Mouse (Mus musculus) forebrain, embryonic 13.5 days (tissue): Measurements from ENCODE around the gene Nudt16l1. TPM values are rescaled to one million over a fixed set of nuclear protein-coding genes. Genes with fewer than 3 reads are reported as not detected.
A peak's percentile ranks its signal among the peaks of the same experiment; 100 is the strongest.

ENCODE experiments used
- ATAC-seq: fragments of 200-750 bp; cut with Nextera tagmentation; 2 replicates; pipeline ENCODE4 v1.8.0; 2017
- H3K27ac ChIP-seq: fragments of 300-500 bp; sonication (generic); 2 replicates; pipeline ENCODE4 v1.5.1; 2015; ENCODE audit warnings: inconsistent platforms, mild to moderate bottlenecking, moderate library complexity
- H3K27me3 ChIP-seq: fragments of 300-500 bp; sonication (generic); 2 replicates; pipeline ENCODE4 v1.6.1; 2015; ENCODE audit warnings: mild to moderate bottlenecking, inconsistent platforms
- H3K36me3 ChIP-seq: fragments of 300-500 bp; sonication (generic); 2 replicates; pipeline ENCODE4 v1.6.1; 2015; ENCODE audit warnings: mild to moderate bottlenecking, inconsistent platforms; ENCODE audit not compliant: poor library complexity, severe bottlenecking
- H3K4me1 ChIP-seq: fragments of 300-500 bp; sonication (generic); 2 replicates; pipeline ENCODE4 v1.6.1; 2015; ENCODE audit warnings: inconsistent platforms
- H3K4me2 ChIP-seq: fragments of 300-500 bp; sonication (generic); 2 replicates; pipeline ENCODE4 v1.6.1; 2015; ENCODE audit warnings: inconsistent platforms, mild to moderate bottlenecking, moderate library complexity
- H3K4me3 ChIP-seq: fragments of 300-500 bp; sonication (generic); 2 replicates; pipeline ENCODE4 v1.5.1; 2015; ENCODE audit warnings: mild to moderate bottlenecking, inconsistent platforms
- H3K9ac ChIP-seq: fragments of 300-500 bp; sonication (generic); 2 replicates; pipeline ENCODE4 v1.6.1; 2015; ENCODE audit warnings: mild to moderate bottlenecking, inconsistent platforms
- H3K9me3 ChIP-seq: fragments of 300-500 bp; sonication (generic); replicated peaks from 2 replicates; pipeline ENCODE4 v1.6.1; 2016; ENCODE audit warnings: inconsistent platforms
- WGBS: fragments of 180-500 bp; shearing (Covaris S2); methylation state at CpG from one replicate; pipeline ENCODE4 v1.1.7; 2015; 5-methylcytosine and 5-hydroxymethylcytosine counted together
- polyA plus RNA-seq: library from polyadenylated mRNA; unstranded; fragments of >200 nt; fragmentation: Nextera tagmentation; extraction: Ambion mirVana; gene quantifications from 2 replicates; pipeline ENCODE4 v1.2.1, GENCODE M21; 2015

The Nudt16l1 gene
- polyA plus RNA-seq, result 134 and 142 TPM in 2 replicates

DNA sequence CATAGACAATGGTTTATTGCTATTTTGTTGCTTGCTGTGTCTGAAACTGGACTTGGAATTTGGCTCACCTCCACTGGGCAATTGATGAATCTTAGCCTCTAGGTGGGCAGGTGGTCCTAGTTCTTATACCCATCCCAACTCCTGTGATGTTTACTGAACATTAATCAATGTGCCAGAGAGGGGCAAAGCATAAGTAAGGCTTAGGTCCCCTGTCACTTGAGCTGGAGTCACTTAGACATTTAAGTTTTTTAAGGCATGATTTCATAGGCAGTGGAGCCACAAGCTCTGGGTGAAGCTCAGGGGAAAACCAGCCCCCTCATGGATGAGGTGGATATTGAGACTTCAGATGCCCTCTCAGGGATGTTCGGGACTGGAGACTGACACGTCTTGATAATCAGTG lies at the start of gene Nudt16l1:
Nudt16l1 (plus strand) TSS at position 301 of the 400 bp plus-strand sequence.
- H3K4me1 ChIP-seq, result peaks cover 17% of the 10 kb centered on the region
- peak within 1 kb of the TSS; percentile 97 for H3K9ac ChIP-seq
- no peaks in the 10 kb centered on the region for H3K9me3 ChIP-seq
- H3K36me3 ChIP-seq, result peaks cover 78% of the 10 kb centered on the region
- WGBS, result 8% methylated on average over 2 of the region's 2 CpGs
- 0 out of 2 replicates have a peak, but pooled peaks have one; percentile 9 for ATAC-seq
- peak within 1 kb of the TSS; percentile 94 for H3K4me3 ChIP-seq
- peak within 1 kb of the TSS; percentile 96 for H3K4me2 ChIP-seq
- H3K27me3 ChIP-seq, result no peaks in the 10 kb centered on the region
- peak within 1 kb of the TSS; percentile 70 for H3K27ac ChIP-seq

DNA sequence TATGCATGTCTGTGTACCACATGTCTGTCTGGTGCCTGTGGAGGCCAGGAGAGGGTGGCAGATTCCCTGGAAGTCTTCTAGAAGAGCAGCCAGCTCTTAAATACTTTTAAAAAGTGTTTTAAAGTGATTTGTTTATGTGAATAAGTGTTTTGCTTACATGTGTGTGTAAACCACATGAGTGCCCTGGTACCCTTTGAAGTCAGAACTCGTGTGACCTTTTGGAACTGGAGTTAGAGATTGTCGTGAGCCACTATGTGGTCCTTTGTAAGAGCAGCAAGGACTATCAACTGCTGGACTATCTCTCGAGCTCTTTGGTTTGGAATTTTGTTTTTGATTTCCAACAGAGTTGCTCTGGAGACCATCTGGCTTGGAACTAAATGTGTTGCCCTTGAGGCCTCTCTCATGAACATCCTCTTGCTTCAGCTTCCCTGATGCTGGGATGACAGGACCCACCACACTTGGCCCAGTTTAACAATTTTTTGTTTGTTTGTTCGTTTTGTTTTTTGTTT lies 48.3 kb upstream of the Nudt16l1 start:
- WGBS, result 81% methylated on average over 4 of the region's 4 CpGs
- Histone ChIP-seq H3K9me3 (no peaks in the 10 kb centered on the region), H3K4me3 (no peak overlapping the region), H3K4me2 (no peak overlapping the region), H3K27ac (no peak overlapping the region), H3K36me3 (no peaks in the 10 kb centered on the region), H3K9ac (no peak overlapping the region), H3K4me1 (peaks cover 26% of the 10 kb centered on the region), H3K27me3 (no peaks in the 10 kb centered on the region)
- no peak for ATAC-seq

DNA sequence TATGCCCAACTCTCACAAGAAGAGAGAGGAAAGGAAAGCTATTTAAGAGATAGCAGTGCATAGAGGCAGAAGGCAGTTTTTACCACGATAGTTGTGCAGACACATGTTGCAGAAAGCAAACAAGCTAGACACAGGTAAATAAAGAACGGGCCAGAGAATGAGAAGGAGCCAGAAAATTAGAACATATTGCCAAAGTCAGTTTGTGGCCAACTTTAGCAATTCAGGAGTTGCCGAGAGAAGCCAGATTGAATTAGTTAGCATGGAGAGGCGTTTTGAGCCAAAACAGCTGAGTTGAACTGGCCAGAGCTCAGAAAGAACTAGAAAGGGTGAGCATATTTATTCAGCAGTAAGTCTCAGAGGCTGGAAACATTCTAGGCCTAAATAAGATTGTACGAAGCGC lies 46.4 kb upstream of the Nudt16l1 start:
- H3K9ac ChIP-seq, result no peak overlapping the region
- no peak overlapping the region for H3K4me2 ChIP-seq
- H3K27me3 ChIP-seq, result no peaks in the 10 kb centered on the region
- WGBS, result 91% methylated on average over 6 of the region's 6 CpGs
- no peak for ATAC-seq
- H3K4me1 ChIP-seq, result peaks cover 17% of the 10 kb centered on the region
- H3K36me3 ChIP-seq, result no peaks in the 10 kb centered on the region
- no peak overlapping the region for H3K27ac ChIP-seq
- H3K4me3 ChIP-seq, result no peak overlapping the region
- H3K9me3 ChIP-seq, result no peaks in the 10 kb centered on the region

DNA sequence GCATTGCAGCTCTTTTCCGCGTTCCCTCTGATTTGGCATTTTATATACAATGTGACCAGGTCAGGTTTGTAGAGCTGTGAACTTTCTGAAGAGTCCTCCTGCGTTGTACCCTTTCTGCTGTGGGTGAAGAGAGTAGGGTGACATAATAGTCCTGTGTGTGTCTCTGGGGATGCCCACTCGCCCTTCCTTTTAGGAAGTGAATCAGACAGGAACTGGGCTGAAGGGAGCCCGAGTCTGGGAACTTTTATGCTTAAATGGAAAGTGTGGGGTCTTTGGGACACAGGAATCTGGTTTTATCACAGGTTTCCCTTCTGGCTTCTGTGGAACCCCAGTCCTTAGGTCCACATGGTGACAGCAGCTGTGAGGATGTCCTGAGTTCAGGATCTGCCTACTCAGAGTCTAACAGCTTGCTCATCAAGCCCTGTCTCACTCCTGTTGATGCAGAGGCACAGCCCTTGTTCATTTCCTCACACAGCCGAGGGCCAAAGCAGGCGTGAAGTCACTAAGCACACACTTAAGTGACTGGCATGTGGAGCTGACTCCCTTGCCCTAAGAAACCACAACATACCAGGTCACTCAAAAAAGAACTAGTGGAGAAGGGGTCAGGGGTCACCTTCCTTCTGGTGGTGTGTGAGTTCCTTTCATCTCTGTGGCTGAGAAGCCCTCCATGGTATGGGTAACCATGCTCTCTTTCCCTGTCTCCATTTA lies 44.2 kb upstream of the Nudt16l1 start:
- WGBS, result 85% methylated on average over 7 of the region's 7 CpGs
- Histone ChIP-seq H3K9ac (no peak overlapping the region), H3K27ac (no peak overlapping the region), H3K9me3 (no peaks in the 10 kb centered on the region), H3K4me1 (no peaks in the 10 kb centered on the region; the same call in 1 of the 2 replicates), H3K27me3 (no peaks in the 10 kb centered on the region), H3K36me3 (no peaks in the 10 kb centered on the region), H3K4me2 (no peak overlapping the region), H3K4me3 (no peak overlapping the region)
- ATAC-seq, result no peak

DNA sequence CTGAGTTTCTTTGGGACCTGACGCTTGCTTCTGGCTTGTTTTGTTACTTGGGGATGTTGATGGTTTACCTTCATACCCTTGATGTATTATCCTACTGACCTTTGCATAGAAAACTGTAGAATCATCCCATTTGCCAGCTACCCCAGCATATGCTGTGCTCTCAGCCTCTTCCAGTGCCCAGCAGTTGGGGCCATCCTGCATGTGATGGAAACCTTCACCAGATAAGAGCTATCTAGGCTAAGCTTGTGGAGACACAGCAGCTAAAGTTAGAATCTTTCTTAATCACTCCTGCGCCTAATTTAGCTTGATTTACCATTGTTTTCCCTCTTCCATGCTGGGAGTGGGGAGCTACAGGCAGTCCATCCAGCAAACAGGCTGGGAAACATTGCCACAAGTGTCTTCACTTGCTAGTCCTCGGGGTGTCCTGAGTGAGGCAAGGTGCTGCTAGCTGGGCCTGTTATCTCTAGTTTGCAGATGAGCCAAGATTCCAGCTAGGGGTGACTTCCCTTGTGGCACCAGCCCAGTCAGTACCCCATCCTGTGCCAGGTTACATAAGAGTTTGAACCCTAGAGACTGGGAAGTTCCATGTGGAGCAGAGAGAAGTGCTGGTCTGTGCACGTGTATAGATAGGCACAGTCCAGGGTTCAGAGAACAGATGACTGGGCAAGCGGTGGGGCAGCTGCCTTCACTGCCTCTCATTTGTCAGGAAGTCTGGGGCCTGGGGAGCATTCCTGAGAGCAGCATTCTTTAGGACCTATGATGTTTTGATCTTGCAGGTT lies 42.1 kb upstream of the Nudt16l1 start:
- no peak for ATAC-seq
- Histone ChIP-seq H3K36me3 (no peaks in the 10 kb centered on the region), H3K4me3 (no peak overlapping the region), H3K27me3 (no peaks in the 10 kb centered on the region), H3K9ac (no peak overlapping the region), H3K4me1 (peaks cover 5% of the 10 kb centered on the region; the same call in 1 of the 2 replicates), H3K4me2 (no peak overlapping the region), H3K9me3 (no peaks in the 10 kb centered on the region), H3K27ac (no peak overlapping the region)
- WGBS, result 82% methylated on average over 5 of the region's 5 CpGs

DNA sequence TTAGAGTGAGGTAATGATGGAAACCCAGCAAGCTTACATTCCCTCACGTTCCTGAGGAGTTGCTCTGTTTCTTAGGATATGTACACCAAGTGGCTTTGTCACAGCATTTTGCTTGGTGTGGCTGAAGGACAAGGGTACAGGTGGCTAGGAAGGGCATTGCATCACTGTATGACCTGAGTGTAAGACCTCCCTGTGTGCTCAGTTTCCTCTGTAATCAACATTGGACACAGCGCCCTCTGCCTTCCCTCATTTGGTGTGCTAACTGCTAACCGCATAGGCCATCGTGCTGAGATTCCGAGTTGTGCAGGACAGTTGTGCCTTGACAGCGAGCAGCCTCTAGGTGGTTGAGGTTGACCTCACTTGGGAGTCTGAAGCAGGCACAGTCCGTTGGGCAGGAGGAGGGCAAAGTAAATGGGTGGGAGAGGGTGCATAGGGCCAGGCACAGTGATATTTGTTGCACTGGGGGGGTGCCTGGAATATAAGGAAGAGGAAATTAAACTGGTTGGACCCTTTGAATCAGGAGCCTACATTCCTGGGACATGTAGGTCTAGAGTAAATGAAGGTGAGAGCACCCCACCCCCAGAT lies 41.3 kb upstream of the Nudt16l1 start:
- Histone ChIP-seq H3K9me3 (no peaks in the 10 kb centered on the region), H3K27me3 (no peaks in the 10 kb centered on the region), H3K27ac (no peak overlapping the region), H3K4me1 (peaks cover 5% of the 10 kb centered on the region; the same call in 1 of the 2 replicates), H3K4me2 (no peak overlapping the region), H3K36me3 (no peaks in the 10 kb centered on the region), H3K4me3 (no peak overlapping the region), H3K9ac (no peak overlapping the region)
- ATAC-seq, result no peak
- WGBS, result 46% methylated on average over 7 of the region's 7 CpGs

DNA sequence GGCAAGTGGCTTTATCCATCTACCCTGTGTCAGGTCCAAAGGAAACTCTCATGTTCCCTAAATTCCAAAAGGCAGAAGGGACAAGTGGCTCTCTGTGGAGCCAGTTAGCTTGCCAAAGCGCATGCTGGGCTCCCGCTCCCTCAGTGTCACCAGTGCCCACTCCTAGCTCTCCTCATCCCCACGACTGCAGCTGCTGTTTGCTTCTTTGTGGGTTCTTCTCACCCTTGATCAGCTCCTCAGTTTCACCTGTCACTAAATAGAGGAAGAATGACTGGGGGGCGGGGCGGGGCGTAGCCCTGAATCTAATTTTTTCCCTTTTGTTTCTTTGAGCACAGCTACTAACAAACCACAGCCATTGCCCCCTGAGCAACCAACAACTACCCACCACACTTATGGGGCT lies 39.7 kb upstream of the Nudt16l1 start:
- Histone ChIP-seq H3K4me2 (no peak overlapping the region), H3K27ac (no peak overlapping the region), H3K9ac (no peak overlapping the region), H3K9me3 (no peaks in the 10 kb centered on the region), H3K4me3 (no peak overlapping the region), H3K27me3 (no peaks in the 10 kb centered on the region), H3K4me1 (peaks cover 5% of the 10 kb centered on the region; the same call in 1 of the 2 replicates), H3K36me3 (no peaks in the 10 kb centered on the region)
- no peak for ATAC-seq
- WGBS, result 81% methylated on average over 6 of the region's 6 CpGs

DNA sequence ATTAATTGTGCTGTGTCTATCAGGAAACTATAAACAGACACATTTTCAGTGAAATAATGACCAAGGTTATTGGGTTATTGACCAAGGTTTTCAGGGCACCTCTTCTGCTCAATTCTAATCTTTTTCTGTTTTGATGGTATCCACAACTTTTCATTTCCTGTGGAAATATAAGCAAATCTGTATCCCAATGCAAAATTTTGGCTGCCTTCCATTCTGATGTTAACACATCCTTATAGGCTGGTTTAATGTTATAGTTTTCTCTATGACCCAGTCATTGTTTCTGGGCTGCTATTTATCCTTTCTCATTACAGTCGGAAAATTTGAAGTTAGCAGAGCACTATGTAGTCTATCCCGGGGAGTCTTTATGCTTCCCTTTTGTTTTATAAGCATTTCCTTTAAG lies 38.9 kb upstream of the Nudt16l1 start:
- H3K4me2 ChIP-seq, result no peak overlapping the region
- H3K36me3 ChIP-seq, result no peaks in the 10 kb centered on the region
- no peaks in the 10 kb centered on the region for H3K9me3 ChIP-seq
- no peak overlapping the region for H3K9ac ChIP-seq
- 85% methylated on average over 2 of the region's 2 CpGs for WGBS
- H3K27me3 ChIP-seq, result no peaks in the 10 kb centered on the region
- H3K4me3 ChIP-seq, result no peak overlapping the region
- no peak overlapping the region for H3K27ac ChIP-seq
- peaks cover 5% of the 10 kb centered on the region; the same call in 1 of the 2 replicates for H3K4me1 ChIP-seq
- no peak for ATAC-seq

DNA sequence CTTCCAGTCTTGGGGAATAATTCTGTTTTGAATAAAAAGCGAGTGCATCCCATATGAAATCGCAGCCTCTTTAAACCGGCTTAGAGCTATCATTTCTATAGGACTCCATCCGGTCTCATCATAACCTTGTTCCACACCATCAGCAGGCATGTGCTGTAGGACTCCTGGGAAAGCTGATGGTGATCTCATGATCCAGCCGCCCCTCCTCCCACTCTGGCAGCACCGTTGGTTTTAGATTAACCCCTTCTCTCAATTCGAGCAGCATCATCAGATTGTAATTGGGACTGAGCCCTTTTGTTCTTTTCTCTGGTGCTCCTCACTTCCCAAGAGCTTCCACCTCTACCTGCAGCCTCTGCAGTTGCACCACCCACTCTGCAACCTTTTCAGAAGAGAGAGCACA lies 37.4 kb upstream of the Nudt16l1 start:
- 65% methylated on average over 7 of the region's 7 CpGs for WGBS
- no peak overlapping the region for H3K27ac ChIP-seq
- no peak overlapping the region for H3K9ac ChIP-seq
- H3K9me3 ChIP-seq, result no peaks in the 10 kb centered on the region
- no peaks in the 10 kb centered on the region for H3K27me3 ChIP-seq
- no peak for ATAC-seq
- H3K4me3 ChIP-seq, result no peak overlapping the region
- no peak overlapping the region for H3K4me2 ChIP-seq
- peaks cover 5% of the 10 kb centered on the region; the same call in 1 of the 2 replicates for H3K4me1 ChIP-seq
- no peaks in the 10 kb centered on the region for H3K36me3 ChIP-seq

DNA sequence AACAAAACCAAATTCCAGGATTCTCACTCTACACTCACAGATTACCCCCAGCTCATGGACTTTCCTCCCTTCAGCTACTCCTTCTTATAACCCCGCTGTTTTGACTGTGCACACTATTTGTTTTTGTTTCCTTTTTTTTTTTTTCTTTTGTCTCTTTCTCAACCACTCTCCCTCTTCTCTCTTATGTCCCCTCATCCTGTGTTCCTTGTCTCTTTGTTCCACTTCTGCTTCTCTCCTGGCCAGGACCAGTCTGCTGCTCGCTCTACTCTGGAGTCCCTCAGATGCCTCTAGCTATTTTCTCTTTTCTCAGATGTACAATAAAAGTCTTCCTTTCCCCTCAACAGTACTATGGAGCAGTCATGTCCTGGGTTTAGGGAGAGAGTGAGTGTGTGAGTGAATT lies 36.2 kb upstream of the Nudt16l1 start:
- H3K4me2 ChIP-seq, result no peak overlapping the region
- no peak overlapping the region for H3K27ac ChIP-seq
- peaks cover 5% of the 10 kb centered on the region; the same call in 1 of the 2 replicates for H3K4me1 ChIP-seq
- H3K9me3 ChIP-seq, result no peaks in the 10 kb centered on the region
- 83% methylated on average over 2 of the region's 2 CpGs for WGBS
- H3K4me3 ChIP-seq, result no peak overlapping the region
- no peak for ATAC-seq
- peaks cover 1% of the 10 kb centered on the region; the same call in 1 of the 2 replicates for H3K36me3 ChIP-seq
- H3K9ac ChIP-seq, result no peak overlapping the region
- no peaks in the 10 kb centered on the region for H3K27me3 ChIP-seq

DNA sequence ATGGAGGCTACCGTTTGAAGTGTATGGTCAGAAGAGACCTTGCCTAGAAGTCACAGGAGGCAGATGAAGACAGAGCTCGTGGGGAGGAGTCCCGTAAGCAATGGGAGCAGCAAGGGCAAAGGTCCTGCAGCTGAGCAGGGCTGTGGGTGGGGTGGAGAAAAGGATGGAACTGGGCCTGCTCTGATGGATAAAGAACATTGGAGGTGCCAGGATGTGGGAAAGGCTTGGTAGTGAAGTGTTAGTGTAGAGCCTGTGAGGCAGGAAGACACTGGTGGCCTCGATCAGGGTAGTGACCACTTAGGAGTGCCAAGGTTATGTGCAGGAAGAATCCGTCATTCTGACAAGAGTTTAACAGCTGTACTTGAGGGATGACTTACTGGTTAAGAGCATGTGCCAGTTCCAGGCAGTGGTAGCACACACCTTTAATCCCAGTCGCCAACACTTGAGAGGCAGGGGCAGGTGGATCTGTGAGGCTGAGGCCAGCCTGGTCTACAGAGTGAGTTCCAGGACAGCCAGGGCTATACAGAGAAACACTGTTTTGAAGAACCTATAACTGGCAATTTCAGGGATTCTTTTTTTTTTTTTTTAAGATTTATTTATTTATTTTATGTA lies 35.0 kb upstream of the Nudt16l1 start:
- H3K9me3 ChIP-seq, result no peaks in the 10 kb centered on the region
- no peak overlapping the region for H3K9ac ChIP-seq
- 88% methylated on average over 6 of the region's 6 CpGs for WGBS
- H3K4me1 ChIP-seq, result peaks cover 5% of the 10 kb centered on the region; the same call in 1 of the 2 replicates
- no peak overlapping the region for H3K4me3 ChIP-seq
- no peak overlapping the region for H3K27ac ChIP-seq
- H3K36me3 ChIP-seq, result peaks cover 4% of the 10 kb centered on the region
- no peak for ATAC-seq
- H3K27me3 ChIP-seq, result no peaks in the 10 kb centered on the region
- H3K4me2 ChIP-seq, result no peak overlapping the region
